In genomic region chr12:109067561-109068135, GRCm38 (mm10) we compare ENCODE assay signal across 9 mouse cellular contexts. TPM values are rescaled to one million over a fixed set of nuclear protein-coding genes. Genes with fewer than 3 reads are reported as not detected.
A peak's percentile ranks its signal among the peaks of the same experiment; 100 is the strongest.
DNase-seq lines count a peak whose midpoint lies in the region; ATAC-seq and TF ChIP-seq lines count a peak whose summit lies in the region.
"Had no signal": no experiment of that assay in that cellular context is flagged by ENCODE, and none has a peak within 500 bp of the region (broad histone marks: within the 10 kb centered on the region; RNA-seq: fewer than 3 reads in every experiment).

No protein-coding gene starts in this region.

- TF ChIP-seq EP300 in liver, postnatal 0 days (IDR thresholded peaks at IDR 0.05; ENCODE audit: low read depth) = no peak

- 4% methylated on average over 17 of the region's 59 CpGs for whole genome bisulfite sequencing in forebrain, embryonic 14.5 days
- 5% methylated on average over 31 of the region's 59 CpGs for WGBS in intestine, embryonic 15.5 days
- 3% methylated on average over 28 of the region's 59 CpGs for WGBS in liver, postnatal 0 days (ENCODE audit: insufficient replicate concordance)

- TF ChIP-seq CTCF in gastrocnemius, adult 2 months (IDR thresholded peaks at IDR 0.05) = no peak
- no peak for TF ChIP-seq CTCF in liver, postnatal 0 days (IDR thresholded peaks at IDR 0.05; ENCODE audit: low read depth)

- no peaks in the 10 kb centered on the region for H3K36me3 ChIP-seq in forebrain, embryonic 14.5 days (ENCODE audit: control insufficient read depth, insufficient read depth, low read length)
- no peaks in the 10 kb centered on the region for H3K36me3 ChIP-seq in intestine, embryonic 15.5 days
- H3K36me3 ChIP-seq in liver, postnatal 0 days (replicated peaks; ENCODE audit: insufficient read depth, low read length) = no peaks in the 10 kb centered on the region

- 0 out of 2 replicates have a peak, but pooled peaks cover 6% of the 10 kb centered on the region for H3K27me3 ChIP-seq in forebrain, embryonic 14.5 days (replicated peaks; ENCODE audit: control insufficient read depth, insufficient read depth, low read length)
- 0 out of 2 replicates have a peak, but pooled peaks cover 3% of the 10 kb centered on the region for H3K27me3 ChIP-seq in intestine, embryonic 15.5 days (replicated peaks)
- peaks cover 19% of the 10 kb centered on the region for H3K27me3 ChIP-seq in liver, postnatal 0 days (ENCODE audit: insufficient read depth, low read length)

- H3K9me3 ChIP-seq in forebrain, embryonic 14.5 days (replicated peaks; ENCODE audit: control insufficient read depth, low read length) = no peaks in the 10 kb centered on the region
- no peaks in the 10 kb centered on the region for H3K9me3 ChIP-seq in intestine, embryonic 15.5 days
- no peaks in the 10 kb centered on the region for H3K9me3 ChIP-seq in liver, postnatal 0 days (ENCODE audit: low read length)

- peaks cover 5% of the 10 kb centered on the region; the same call in 1 of the 2 replicates for H3K4me1 ChIP-seq in forebrain, embryonic 14.5 days (ENCODE audit: control insufficient read depth, insufficient read depth, low read length)
- peaks cover 12% of the 10 kb centered on the region; the same call in 1 of the 2 replicates for H3K4me1 ChIP-seq in intestine, embryonic 15.5 days (replicated peaks)
- peaks cover 3% of the 10 kb centered on the region; the same call in 1 of the 2 replicates for H3K4me1 ChIP-seq in liver, postnatal 0 days (ENCODE audit: insufficient read depth)

- DNase-seq in gastrocnemius, adult 2 months = peak; percentile 59
- DNase-seq in gastrocnemius, adult 8-10 months (ENCODE audit: low spot score in 2 of 2) = no peak
- DNase-seq in forebrain, embryonic 14.5 days (ENCODE audit: low spot score) = peak; percentile 64
- DNase-seq in liver, postnatal 0 days = no peak
- DNase-seq in retina, embryonic 14.5 days (ENCODE audit: low spot score) = peak; percentile 60
- DNase-seq in thymus, postnatal 4 days = peak; percentile 77

- peak overlapping the region; percentile 77 for H3K4me3 ChIP-seq in gastrocnemius, adult 2 months
- H3K4me3 ChIP-seq in forebrain, embryonic 14.5 days (ENCODE audit: low read depth, low read length) = peak overlapping the region; percentile 51
- H3K4me3 ChIP-seq in intestine, embryonic 15.5 days (replicated peaks) = peak overlapping the region; percentile 62
- peak overlapping the region; percentile 44 for H3K4me3 ChIP-seq in liver, postnatal 0 days (ENCODE audit: low read depth, low read length)

- intact Hi-C loops in gastrocnemius, adult 2 months (cut with DNase I) = no loop called here

- H3K9ac ChIP-seq in forebrain, embryonic 14.5 days (ENCODE audit: low read length) = peak overlapping the region; percentile 80
- H3K9ac ChIP-seq in intestine, embryonic 15.5 days = peak overlapping the region; percentile 76
- H3K9ac ChIP-seq in liver, postnatal 0 days (replicated peaks) = no peak overlapping the region

- peak overlapping the region; percentile 84 for H3K4me2 ChIP-seq in forebrain, embryonic 14.5 days (ENCODE audit: low read length)
- peak overlapping the region; percentile 96 for H3K4me2 ChIP-seq in intestine, embryonic 15.5 days (replicated peaks)
- peak overlapping the region; percentile 72 for H3K4me2 ChIP-seq in liver, postnatal 0 days (ENCODE audit: low read depth, low read length)

- no peak overlapping the region for H3K27ac ChIP-seq in gastrocnemius, adult 2 months
- H3K27ac ChIP-seq in forebrain, embryonic 14.5 days (ENCODE audit: low read depth, low read length) = 0 out of 2 replicates have a peak overlapping the region, but pooled peaks have one; percentile 14
- H3K27ac ChIP-seq in intestine, embryonic 15.5 days = 0 out of 2 replicates have a peak overlapping the region, but pooled peaks have one; percentile 59
- no peak overlapping the region for H3K27ac ChIP-seq in liver, postnatal 0 days (ENCODE audit: low read depth)
- H3K27ac ChIP-seq: macrophage had no signal

- ATAC-seq in activated CD4-positive, CD25-positive, alpha-beta regulatory T cell, adult 4 months = peak; percentile 65
- ATAC-seq in forebrain, embryonic 14.5 days = peak; percentile 89
- ATAC-seq in intestine, embryonic 15.5 days = peak; percentile 96
- ATAC-seq in liver, postnatal 0 days = peak; percentile 74

RNA-seq across cellular contexts. Expression of gene Begain, which starts 0.4 kb away (rescaled TPM):
- total RNA-seq in gastrocnemius, adult 2 months (2021) = under 1 TPM in 1 of 2 experiments, not detected in 1; 0.45 TPM
- under 1 TPM in 2 of 4 experiments, not detected in 2; 0.13 to 0.31 TPM for total RNA-seq in gastrocnemius, adult 8-10 months (2022)
- not detected for polyA plus RNA-seq in activated CD4-positive, CD25-positive, alpha-beta regulatory T cell, adult 4 months (2017; shearing (Covaris generic))
- polyA plus RNA-seq in forebrain, embryonic 14.5 days (2014; fragmentation: Nextera tagmentation; extraction: Ambion mirVana) = 16.4 and 20.4 TPM in 2 replicates
- 5.8 and 5.9 TPM in 2 replicates for polyA plus RNA-seq in intestine, embryonic 15.5 days (2015; fragmentation: Nextera tagmentation; extraction: Ambion mirVana)
- 0.24 and 0.27 TPM in 2 replicates for polyA plus RNA-seq in liver, postnatal 0 days (2015; fragmentation: Nextera tagmentation; extraction: Ambion mirVana)
- polyA plus RNA-seq: macrophage had no signal

Comparison
In these comparisons a context has a peak if more than half of its experiments do, and no peak if none do; other contexts are left out.
1. DNase-seq: peak in gastrocnemius, adult 2 months (single experiment), forebrain, embryonic 14.5 days (single experiment), retina, embryonic 14.5 days (single experiment) and thymus, postnatal 4 days (single experiment); none in gastrocnemius, adult 8-10 months (0 of 2) and liver, postnatal 0 days (single experiment).
2. H3K27ac ChIP-seq: peak in forebrain, embryonic 14.5 days (single experiment) and intestine, embryonic 15.5 days (single experiment); none in gastrocnemius, adult 2 months (single experiment) and liver, postnatal 0 days (single experiment).
3. Peak in every context shown above with its lines, with median percentiles within 50 percentile points of each other: H3K4me3 ChIP-seq, ATAC-seq and H3K4me2 ChIP-seq.